Mouse (Mus musculus) heart, adult 2 months (tissue): ENCODE data around the gene Fryl.

ENCODE experiments used
- CTCF ChIP-seq: fragments of 200-600 bp; IDR thresholded peaks from 2 replicates; pipeline ENCODE4 v1.8.1; 2022; ENCODE audit warnings: antibody characterized with exemption, mild to moderate bottlenecking, moderate library complexity
- EP300 ChIP-seq: fragments of 200-500 bp; IDR thresholded peaks from 2 replicates; pipeline ENCODE4 v1.6.1; 2011; ENCODE audit warnings: low read depth, low read length, control low read depth; ENCODE audit not compliant: insufficient read depth

DNA sequence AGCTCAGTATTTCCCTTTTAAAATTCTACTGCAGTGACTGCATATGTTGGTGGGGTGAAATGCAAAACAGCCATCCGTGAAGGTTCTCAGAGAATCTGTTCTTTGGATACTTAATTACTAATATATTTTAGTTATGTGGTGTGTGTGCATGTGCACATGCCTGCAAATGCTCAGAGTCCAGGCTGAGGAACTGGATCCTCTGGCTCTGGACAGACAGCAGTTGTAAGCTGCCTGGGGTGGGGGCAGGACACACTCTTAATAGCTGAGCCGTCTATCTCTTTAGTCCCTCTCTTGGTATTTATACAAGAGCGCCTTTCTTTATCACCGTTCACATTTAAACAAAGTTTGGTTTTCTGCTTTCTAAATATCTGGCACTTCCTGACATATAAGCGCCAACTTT is 199.5 kb downstream of the Fryl start:
- TF ChIP-seq EP300 (no peak), CTCF (no peak)
